Mouse (Mus musculus): ENCODE measurements around the gene Trp73. TPM values are rescaled to one million over a fixed set of nuclear protein-coding genes. Genes with fewer than 3 reads are reported as not detected.

The Trp73 gene
- polyA plus RNA-seq, 1 experiment from 2014 or later = 0.17 TPM

- no peak for ATAC-seq (ENCODE audit: insufficient read depth)
- no peak overlapping the region for H3K9ac ChIP-seq
Observed at GRCm38 (mm10) chr4:154089205-154089604, 50.8 kb downstream of the Trp73 start.

GRCm38 (mm10) chr4:154086436-154086835 lies 53.6 kb downstream of the Trp73 start:
- Histone ChIP-seq H3K9me3 (ENCODE audit: low read depth, low read length) (no peaks in the 10 kb centered on the region), H3K27me3 (ENCODE audit: insufficient read depth, low read length) (peaks cover 16% of the 10 kb centered on the region), H3K36me3 (ENCODE audit: insufficient read depth) (no peaks in the 10 kb centered on the region), H3K27ac (ENCODE audit: low read depth) (no peak overlapping the region), H3K4me1 (ENCODE audit: insufficient read depth) (no peaks in the 10 kb centered on the region), H3K4me3 (ENCODE audit: low read depth, low read length) (no peak overlapping the region), H3K4me2 (no peak overlapping the region), H3K9ac (no peak overlapping the region)
- TF ChIP-seq CTCF (IDR thresholded peaks at IDR 0.05; ENCODE audit: low read depth) = no peak
- no peak for ATAC-seq (ENCODE audit: insufficient read depth)
- DNase-seq = no peak
- 79% methylated on average over 8 of the region's 8 CpGs for WGBS

More at GRCm38 (mm10) chr4:154089205-154089604, 50.8 kb downstream of the Trp73 start:
- Histone ChIP-seq H3K4me1 (ENCODE audit: insufficient read depth) (no peaks in the 10 kb centered on the region), H3K4me3 (ENCODE audit: low read depth, low read length) (no peak overlapping the region), H3K27ac (ENCODE audit: low read depth) (no peak overlapping the region), H3K9me3 (ENCODE audit: low read depth, low read length) (no peaks in the 10 kb centered on the region), H3K27me3 (ENCODE audit: insufficient read depth, low read length) (0 out of 2 replicates have a peak, but pooled peaks cover 3% of the 10 kb centered on the region), H3K36me3 (ENCODE audit: insufficient read depth) (no peaks in the 10 kb centered on the region), H3K4me2 (no peak overlapping the region)
- 40% methylated on average over 5 of the region's 5 CpGs for WGBS
- no peak for DNase-seq
- peak; percentile 27 for TF ChIP-seq CTCF (IDR thresholded peaks at IDR 0.05; ENCODE audit: low read depth)

GRCm38 (mm10) chr4:154085856-154086255 lies 54.2 kb downstream of the Trp73 start:
- Histone ChIP-seq H3K9me3 (ENCODE audit: low read depth, low read length) (no peaks in the 10 kb centered on the region), H3K4me1 (ENCODE audit: insufficient read depth) (no peaks in the 10 kb centered on the region), H3K36me3 (ENCODE audit: insufficient read depth) (no peaks in the 10 kb centered on the region), H3K27me3 (ENCODE audit: insufficient read depth, low read length) (peaks cover 22% of the 10 kb centered on the region), H3K4me3 (ENCODE audit: low read depth, low read length) (no peak overlapping the region), H3K4me2 (no peak overlapping the region), H3K9ac (no peak overlapping the region), H3K27ac (ENCODE audit: low read depth) (no peak overlapping the region)
- no peak for ATAC-seq (ENCODE audit: insufficient read depth)
- 62% methylated on average over 3 of the region's 3 CpGs for WGBS
- no peak for TF ChIP-seq CTCF (IDR thresholded peaks at IDR 0.05; ENCODE audit: low read depth)
- DNase-seq = no peak

- Histone ChIP-seq H3K4me3 (ENCODE audit: low read depth, low read length) (no peak overlapping the region), H3K9ac (no peak overlapping the region), H3K27me3 (ENCODE audit: insufficient read depth, low read length) (peaks cover 28% of the 10 kb centered on the region), H3K9me3 (ENCODE audit: low read depth, low read length) (no peaks in the 10 kb centered on the region), H3K27ac (ENCODE audit: low read depth) (no peak overlapping the region), H3K4me2 (no peak overlapping the region), H3K4me1 (ENCODE audit: insufficient read depth) (no peaks in the 10 kb centered on the region), H3K36me3 (ENCODE audit: insufficient read depth) (no peaks in the 10 kb centered on the region)
- no peak for ATAC-seq (ENCODE audit: insufficient read depth)
- no peak for DNase-seq
- no peak for TF ChIP-seq CTCF (IDR thresholded peaks at IDR 0.05; ENCODE audit: low read depth)
- WGBS = 6% methylated on average over 1 of the region's 1 CpGs
Observed at GRCm38 (mm10) chr4:154081974-154082373, 58.0 kb downstream of the Trp73 start.

- no peak for ATAC-seq (ENCODE audit: insufficient read depth)
- Histone ChIP-seq H3K36me3 (ENCODE audit: insufficient read depth) (no peaks in the 10 kb centered on the region), H3K9ac (no peak overlapping the region), H3K27ac (ENCODE audit: low read depth) (no peak overlapping the region), H3K9me3 (ENCODE audit: low read depth, low read length) (no peaks in the 10 kb centered on the region), H3K4me2 (no peak overlapping the region), H3K4me3 (ENCODE audit: low read depth, low read length) (no peak overlapping the region), H3K27me3 (ENCODE audit: insufficient read depth, low read length) (peaks cover 28% of the 10 kb centered on the region), H3K4me1 (ENCODE audit: insufficient read depth) (no peaks in the 10 kb centered on the region)
- 2% methylated on average over 13 of the region's 13 CpGs for WGBS
- DNase-seq = no peak
- no peak for TF ChIP-seq CTCF (IDR thresholded peaks at IDR 0.05; ENCODE audit: low read depth)
Observed at GRCm38 (mm10) chr4:154081021-154081420, 59.0 kb downstream of the Trp73 start.

GRCm38 (mm10) chr4:154080211-154080610 lies 59.8 kb downstream of the Trp73 start:
- H3K4me2 ChIP-seq = no peak overlapping the region
- no peak overlapping the region for H3K9ac ChIP-seq
- no peaks in the 10 kb centered on the region for H3K4me1 ChIP-seq (ENCODE audit: insufficient read depth)
- ATAC-seq (ENCODE audit: insufficient read depth) (no peak), DNase-seq (no peak)
- 48% methylated on average over 4 of the region's 4 CpGs for WGBS
- no peak overlapping the region for H3K4me3 ChIP-seq (ENCODE audit: low read depth, low read length)
- H3K27me3 ChIP-seq (ENCODE audit: insufficient read depth, low read length) = peaks cover 28% of the 10 kb centered on the region
- TF ChIP-seq CTCF (IDR thresholded peaks at IDR 0.05; ENCODE audit: low read depth) = no peak
- H3K9me3 ChIP-seq (ENCODE audit: low read depth, low read length) = no peaks in the 10 kb centered on the region
- no peaks in the 10 kb centered on the region for H3K36me3 ChIP-seq (ENCODE audit: insufficient read depth)
- H3K27ac ChIP-seq (ENCODE audit: low read depth) = no peak overlapping the region

- DNase-seq = no peak
Observed at GRCm38 (mm10) chr4:154071941-154072340, 68.1 kb downstream of the Trp73 start.

GRCm38 (mm10) chr4:154071521-154071920 lies 68.5 kb downstream of the Trp73 start:
- WGBS = 0% methylated on average over 15 of the region's 20 CpGs
- no peak for TF ChIP-seq CTCF (IDR thresholded peaks at IDR 0.05; ENCODE audit: low read depth)
- Histone ChIP-seq H3K4me3 (ENCODE audit: low read depth, low read length) (no peak overlapping the region), H3K36me3 (ENCODE audit: insufficient read depth) (no peaks in the 10 kb centered on the region), H3K4me2 (no peak overlapping the region), H3K4me1 (ENCODE audit: insufficient read depth) (no peaks in the 10 kb centered on the region), H3K9me3 (ENCODE audit: low read depth, low read length) (no peaks in the 10 kb centered on the region), H3K9ac (no peak overlapping the region), H3K27me3 (ENCODE audit: insufficient read depth, low read length) (peaks cover 20% of the 10 kb centered on the region), H3K27ac (ENCODE audit: low read depth) (no peak overlapping the region)
- DNase-seq (no peak), ATAC-seq (ENCODE audit: insufficient read depth) (no peak)

More at GRCm38 (mm10) chr4:154071941-154072340, 68.1 kb downstream of the Trp73 start:
- H3K4me3 ChIP-seq (ENCODE audit: low read depth, low read length) = no peak overlapping the region
- no peak overlapping the region for H3K4me2 ChIP-seq
- H3K4me1 ChIP-seq (ENCODE audit: insufficient read depth) = no peaks in the 10 kb centered on the region
- H3K9me3 ChIP-seq (ENCODE audit: low read depth, low read length) = no peaks in the 10 kb centered on the region
- no peak for TF ChIP-seq CTCF (IDR thresholded peaks at IDR 0.05; ENCODE audit: low read depth)
- 15% methylated on average over 16 of the region's 16 CpGs for WGBS
- H3K27ac ChIP-seq (ENCODE audit: low read depth) = no peak overlapping the region
- peaks cover 20% of the 10 kb centered on the region for H3K27me3 ChIP-seq (ENCODE audit: insufficient read depth, low read length)
- H3K9ac ChIP-seq = no peak overlapping the region
- H3K36me3 ChIP-seq (ENCODE audit: insufficient read depth) = no peaks in the 10 kb centered on the region
- no peak for ATAC-seq (ENCODE audit: insufficient read depth)
